Mouse (Mus musculus) left cerebral cortex, adult 8-10 months (tissue): ENCODE measurements around the gene Nf2. TPM values are rescaled to one million over a fixed set of nuclear protein-coding genes. Genes with fewer than 3 reads are reported as not detected.
"Not testable (repeated sequence)": the region's sequence is repeated elsewhere in the genome, so short reads cannot be mapped to it uniquely, and the experiment has no call there.

Source experiments
- DNase-seq, 2 experiments: peaks; one replicate each; pipeline ENCODE4 v3.0.0; 2022; ENCODE audit warnings: low spot score in 2 of 2
- total RNA-seq, 4 experiments: library from RNA; stranded (reverse); gene quantifications; 2 replicates each; pipeline ENCODE4 v1.2.4; 2022

Nf2 gene
- total RNA-seq, 4 experiments from 2014 or later: 70.7 to 72.2 (median 71.5) TPM

GRCm38 (mm10) chr11:4838235-4838634 lies 11.1 kb downstream of the Nf2 start:
- no peak for DNase-seq

GRCm38 (mm10) chr11:4837342-4837741 lies 12.0 kb downstream of the Nf2 start:
- no peak for DNase-seq

GRCm38 (mm10) chr11:4836755-4837154 lies 12.6 kb downstream of the Nf2 start:
- DNase-seq: no peak

DNA sequence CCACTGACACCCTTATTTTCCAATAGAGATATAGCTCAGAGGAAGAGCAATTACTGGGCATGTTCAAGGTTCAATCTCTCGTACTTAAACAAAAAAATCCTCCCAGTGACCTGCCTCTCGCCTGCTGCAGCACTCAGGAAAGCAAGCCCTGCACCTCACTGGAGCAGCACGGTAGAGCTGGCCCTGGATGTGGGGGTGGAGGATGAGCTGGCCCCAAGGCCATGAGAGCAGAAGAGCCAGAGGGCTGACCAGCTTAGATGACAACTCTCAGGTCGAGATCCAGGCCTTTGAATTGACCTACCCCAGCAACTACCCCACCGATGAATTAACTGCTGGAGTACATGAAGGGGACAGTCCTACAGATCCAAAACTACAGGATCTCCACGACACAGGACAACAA lies 13.9 kb downstream of the Nf2 start:
- DNase-seq: no peak

- DNase-seq: no peak
These were observed 15.9 kb downstream of the Nf2 start for GRCm38 (mm10) chr11:4833295-4833939.

DNA sequence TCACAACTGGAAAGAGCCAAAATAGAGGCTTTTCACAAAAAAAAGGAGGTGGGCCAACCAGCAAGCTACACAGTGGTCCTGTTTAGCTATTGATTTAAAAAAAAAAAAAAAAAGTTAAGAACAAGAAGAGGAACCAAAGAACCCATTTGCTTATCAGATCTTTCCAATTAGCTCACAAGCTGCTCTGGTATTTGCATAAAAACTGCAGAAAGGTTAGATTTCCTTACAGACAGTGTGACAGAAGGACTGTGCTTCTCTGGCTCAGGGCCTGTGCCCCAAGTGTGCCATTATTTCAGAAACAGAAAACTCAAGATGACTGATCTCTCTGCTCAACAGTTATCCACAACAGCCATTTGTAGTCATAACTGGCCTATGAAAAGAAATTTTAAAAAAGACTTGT lies 18.3 kb downstream of the Nf2 start:
- no peak for DNase-seq

DNA sequence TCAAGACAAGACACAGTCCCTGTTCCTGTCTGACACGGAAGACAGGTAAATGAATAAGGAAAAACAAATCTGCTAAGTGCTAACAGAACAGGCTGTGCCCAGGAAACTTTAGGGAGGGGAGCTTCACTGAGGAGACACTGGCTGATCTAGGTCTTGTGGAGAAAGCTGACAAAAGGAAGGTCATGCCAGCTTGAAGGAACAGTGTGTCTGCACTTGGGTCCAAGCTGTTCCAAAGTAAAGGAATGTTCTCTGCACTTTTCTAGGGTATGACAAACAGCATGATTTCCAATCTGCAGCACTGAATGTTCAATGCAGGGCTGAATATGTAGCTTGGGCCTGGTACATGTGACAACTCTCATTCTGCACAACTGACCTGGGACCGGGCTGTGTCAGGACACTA lies 21.4 kb downstream of the Nf2 start:
- DNase-seq: no peak

GRCm38 (mm10) chr11:4827340-4827739 lies 22.0 kb downstream of the Nf2 start:
- no peak for DNase-seq

DNA sequence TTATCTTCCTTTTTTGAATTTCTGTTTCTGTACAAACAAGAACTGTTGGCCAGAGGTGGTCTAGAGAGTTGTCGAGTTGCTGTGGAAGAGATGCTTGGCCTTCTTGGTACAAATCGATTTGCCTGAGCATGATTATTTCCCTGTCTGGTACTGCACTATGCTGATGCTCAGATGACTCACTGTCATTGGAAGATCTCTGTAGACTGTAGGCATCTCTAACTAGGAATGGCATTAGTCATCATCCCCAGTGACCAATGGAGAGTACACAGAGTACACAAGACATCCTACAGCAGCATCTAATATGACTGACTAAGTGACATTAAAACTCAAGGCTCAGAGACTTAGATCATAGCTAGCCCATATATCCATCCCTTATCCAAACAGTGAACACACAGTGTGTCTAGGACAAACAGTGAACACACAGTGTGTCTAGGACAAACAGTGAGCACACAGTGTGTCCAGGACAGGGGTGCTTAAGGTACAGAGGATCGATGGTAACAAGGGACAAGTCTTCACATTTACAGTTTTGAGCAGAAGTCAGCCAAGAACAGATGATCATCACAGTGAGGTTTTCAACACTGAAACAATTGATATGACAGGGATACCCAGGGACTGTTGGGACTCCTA lies 23.1 kb downstream of the Nf2 start:
- DNase-seq: no peak

GRCm38 (mm10) chr11:4823655-4824312 lies 25.6 kb downstream of the Nf2 start:
- no peak for DNase-seq

DNA sequence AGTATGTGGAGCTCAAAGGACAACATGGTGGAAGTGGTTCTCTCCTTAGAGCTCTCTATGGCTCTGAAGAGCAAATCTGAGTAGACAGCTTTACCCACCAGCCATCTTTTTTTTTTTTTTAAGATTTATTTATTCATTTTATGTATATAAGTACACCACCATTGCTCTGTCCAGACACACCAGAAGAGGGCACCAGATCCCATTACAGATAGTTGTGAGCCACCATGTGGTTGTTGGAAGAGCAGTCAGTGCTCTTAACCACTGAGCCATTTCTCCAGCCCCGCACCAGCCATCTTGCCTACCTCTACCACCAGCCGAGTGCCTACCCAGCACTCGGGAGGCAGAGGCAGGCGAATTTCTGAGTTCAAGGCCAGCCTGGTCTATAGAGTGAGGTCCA lies 26.9 kb downstream of the Nf2 start:
- not testable (repeated sequence) for DNase-seq

- no peak for DNase-seq
These were observed 27.6 kb downstream of the Nf2 start for GRCm38 (mm10) chr11:4821492-4822445.

DNA sequence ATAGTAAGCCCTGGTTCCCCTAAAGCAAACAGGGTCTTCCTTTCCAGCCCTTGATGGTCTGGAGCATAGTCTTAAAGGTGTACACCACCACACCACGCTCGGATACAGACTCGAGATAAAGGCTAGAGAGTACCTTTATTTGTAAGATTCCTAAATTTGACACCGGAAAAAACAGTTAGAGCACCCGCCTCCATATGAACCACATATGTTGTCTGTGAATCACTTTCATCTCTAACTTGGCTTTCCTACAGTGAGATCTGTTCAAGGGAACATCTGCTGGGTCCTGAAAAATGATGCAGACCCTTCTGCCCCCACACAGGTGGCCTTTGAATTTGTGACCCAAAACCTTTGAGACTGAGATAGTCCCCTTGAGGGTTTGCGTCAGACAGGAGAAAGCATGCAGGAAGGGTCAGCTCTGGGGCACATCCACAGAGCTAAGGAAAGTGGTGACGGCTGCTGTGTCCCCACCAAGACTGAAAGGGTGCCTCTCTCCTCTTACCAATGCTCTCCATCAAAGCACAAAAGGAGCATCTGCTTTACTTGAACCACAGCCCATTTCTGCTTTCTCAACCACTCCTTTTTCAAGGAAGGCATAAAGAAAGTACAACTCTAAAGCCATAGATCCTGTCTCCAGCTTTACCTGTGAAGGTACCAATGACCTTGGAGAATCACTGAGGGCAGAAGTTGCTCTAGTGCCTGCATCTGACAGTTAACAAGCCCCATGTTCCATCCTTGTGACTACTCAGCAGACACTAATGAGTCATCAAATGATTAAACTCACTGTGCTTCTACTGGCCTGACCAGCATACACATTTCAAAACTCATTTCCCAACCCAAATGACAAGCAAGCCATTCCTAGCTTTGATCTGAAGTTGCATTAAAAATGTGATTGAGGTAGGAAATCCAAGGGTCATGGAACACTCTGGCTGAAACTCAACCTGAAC lies 34.6 kb downstream of the Nf2 start:
- peak in 1 of 2 experiments; percentile 22 for DNase-seq

- DNase-seq: no peak
These were observed 41.0 kb downstream of the Nf2 start for GRCm38 (mm10) chr11:4808311-4808710.

- no peak for DNase-seq
These were observed 43.2 kb downstream of the Nf2 start for GRCm38 (mm10) chr11:4806031-4806715.

DNA sequence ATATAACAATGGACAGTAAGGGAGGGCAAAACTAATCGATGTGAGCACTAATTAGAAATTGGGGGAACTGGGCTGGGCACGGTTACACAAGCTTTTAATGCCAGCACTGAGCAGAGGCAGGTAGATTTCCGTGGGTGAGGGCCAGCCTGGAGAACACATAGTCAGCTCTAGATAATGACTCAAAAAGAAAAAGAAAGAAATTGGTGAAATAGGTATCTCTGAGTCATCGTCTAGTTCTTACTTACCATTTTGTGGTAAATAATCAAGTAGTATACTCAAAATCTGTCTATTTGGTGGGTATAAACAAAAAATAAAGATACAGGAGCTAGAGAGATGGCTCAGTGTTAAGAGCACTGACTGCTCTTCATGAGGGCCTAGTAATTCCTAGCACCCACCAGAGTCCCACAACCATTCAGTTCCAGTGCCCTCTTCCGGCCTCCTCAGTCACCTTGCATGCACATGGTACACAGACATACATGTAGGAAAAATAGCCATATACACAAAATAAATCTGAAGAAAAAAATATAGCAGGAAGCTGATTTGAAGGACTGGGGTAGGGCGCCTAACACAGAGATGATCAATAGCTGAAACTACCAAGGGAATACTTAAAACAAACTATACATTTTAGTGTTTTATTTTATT lies 44.3 kb downstream of the Nf2 start:
- DNase-seq: no peak

GRCm38 (mm10) chr11:4803951-4804350 lies 45.4 kb downstream of the Nf2 start:
- no peak for DNase-seq

DNA sequence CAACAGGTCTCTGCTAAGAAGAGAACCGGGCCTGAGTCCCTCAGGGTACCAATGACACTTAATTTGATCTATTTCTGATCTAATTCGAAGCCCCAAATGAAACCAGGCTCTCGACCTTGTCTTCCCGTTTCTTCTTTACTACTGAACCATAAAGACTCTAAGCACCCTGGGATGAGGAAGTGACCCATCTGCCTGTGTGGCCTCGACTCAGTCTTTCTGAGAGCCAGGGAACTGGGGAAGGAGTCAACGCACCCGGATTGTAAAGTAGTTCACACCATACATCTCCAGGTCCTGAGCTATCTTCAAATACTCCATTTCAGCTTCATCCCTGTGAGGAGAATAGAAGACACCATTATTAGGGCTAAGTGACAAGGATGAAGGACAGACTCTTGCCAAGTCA lies 45.9 kb downstream of the Nf2 start:
- DNase-seq: no peak

- peak; percentile 25 to 59 for DNase-seq
These were observed 46.3 kb downstream of the Nf2 start for GRCm38 (mm10) chr11:4803008-4803407.
